Mouse (Mus musculus): Measurements from ENCODE around the gene Nqo1. TPM values are rescaled to one million over a fixed set of nuclear protein-coding genes. Genes with fewer than 3 reads are reported as not detected.
A peak's percentile ranks its signal among the peaks of the same experiment; 100 is the strongest.

Nqo1 gene
- polyA plus RNA-seq (2012; rRNA removed), result 4.0 and 12.8 TPM in 2 replicates

DNA sequence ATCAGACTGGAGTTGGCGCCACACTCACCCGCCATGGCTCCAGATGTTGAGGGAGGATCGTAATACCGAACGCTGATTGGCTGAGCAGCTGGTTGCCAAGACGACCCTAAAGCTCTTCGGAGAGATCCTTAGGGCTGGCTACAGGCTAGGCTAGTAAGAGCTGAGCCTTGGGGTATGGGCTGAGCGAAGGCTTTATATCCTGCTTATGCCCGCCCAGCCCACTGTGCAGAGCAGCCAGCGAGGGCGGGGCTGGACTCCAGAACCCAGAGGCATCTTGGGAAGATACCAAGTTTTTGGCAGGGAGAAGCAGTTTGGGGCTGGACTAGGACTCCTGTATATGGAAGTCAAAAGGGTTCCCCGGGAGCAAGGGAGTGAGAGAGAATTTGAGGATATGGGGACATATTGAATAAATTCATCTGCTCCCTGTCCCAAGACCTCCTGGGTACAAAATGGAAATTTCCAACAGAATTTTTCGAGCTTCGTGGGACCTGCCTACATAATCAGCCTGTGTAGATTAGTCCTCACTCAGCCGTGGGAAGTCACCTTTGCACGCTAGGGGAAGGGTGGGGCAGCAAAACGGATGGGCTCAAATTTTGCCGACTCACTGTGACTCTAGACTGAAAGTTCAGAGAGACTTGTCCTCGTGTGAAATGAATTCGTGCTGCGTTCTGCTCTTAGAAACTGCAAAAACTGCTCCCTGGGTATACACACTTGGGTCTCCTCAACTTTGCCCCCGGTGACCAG is at the start of gene Nqo1:
TSS of gene Nqo1 (minus strand) at position 169 of the 744 bp plus-strand sequence.
- no peaks in the 10 kb centered on the region for H3K4me1 ChIP-seq (ENCODE audit: control insufficient read depth, insufficient read depth, low read length)
- TF ChIP-seq POLR2A (IDR thresholded peaks at IDR 0.05; ENCODE audit: borderline replicate concordance, extremely low read depth, low read depth, low read length), result peak; percentile 29; the same call in 1 of the 2 replicates
- no peak for TF ChIP-seq CTCF (IDR thresholded peaks at IDR 0.05; ENCODE audit: insufficient read depth, low read length)
- peak; percentile 67 for DNase-seq
- peak within 1 kb of the TSS; percentile 48 for H3K4me3 ChIP-seq (replicated peaks; ENCODE audit: extremely low read depth, low read depth, low read length)
- 7% methylated on average over 22 of the region's 22 CpGs for WGBS

DNA sequence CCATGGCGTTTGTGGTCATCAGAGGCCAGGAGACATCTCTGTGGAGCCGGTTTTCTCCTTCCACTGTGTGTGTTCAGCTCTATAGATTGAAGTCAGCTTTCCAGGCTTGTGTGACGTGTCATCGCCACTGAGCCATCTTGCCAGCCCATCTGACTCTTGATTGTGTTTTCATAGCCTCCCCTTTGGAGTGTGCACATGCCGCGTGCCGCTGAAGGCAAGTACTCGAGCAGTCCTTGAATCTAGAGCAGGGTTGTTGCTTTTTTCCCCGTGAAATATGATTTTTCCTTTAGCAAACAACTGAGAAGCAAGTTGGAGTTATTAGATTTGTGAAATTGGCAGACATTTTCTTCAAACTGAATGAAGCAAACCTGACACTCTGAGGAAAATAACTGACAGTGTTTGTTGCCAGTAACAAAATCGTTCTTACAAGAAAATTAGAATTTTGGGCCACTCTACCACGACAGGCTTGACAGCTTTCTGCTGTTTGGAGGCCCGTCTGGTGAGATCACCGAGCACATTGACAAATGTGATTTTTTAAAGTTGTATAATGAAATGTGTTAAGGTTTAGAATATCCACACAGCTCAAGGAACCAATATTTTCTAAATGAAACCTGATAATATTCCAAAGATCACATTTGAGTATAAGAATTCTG is 48.5 kb upstream of the Nqo1 start:
- 63% methylated on average over 13 of the region's 13 CpGs for WGBS
- Histone ChIP-seq H3K4me3 (replicated peaks; ENCODE audit: extremely low read depth, low read depth, low read length) (no peak overlapping the region), H3K4me1 (ENCODE audit: control insufficient read depth, insufficient read depth, low read length) (no peaks in the 10 kb centered on the region)
- DNase-seq, result no peak
- TF ChIP-seq POLR2A (IDR thresholded peaks at IDR 0.05; ENCODE audit: borderline replicate concordance, extremely low read depth, low read depth, low read length), result no peak
- TF ChIP-seq CTCF (IDR thresholded peaks at IDR 0.05; ENCODE audit: insufficient read depth, low read length), result no peak

DNA sequence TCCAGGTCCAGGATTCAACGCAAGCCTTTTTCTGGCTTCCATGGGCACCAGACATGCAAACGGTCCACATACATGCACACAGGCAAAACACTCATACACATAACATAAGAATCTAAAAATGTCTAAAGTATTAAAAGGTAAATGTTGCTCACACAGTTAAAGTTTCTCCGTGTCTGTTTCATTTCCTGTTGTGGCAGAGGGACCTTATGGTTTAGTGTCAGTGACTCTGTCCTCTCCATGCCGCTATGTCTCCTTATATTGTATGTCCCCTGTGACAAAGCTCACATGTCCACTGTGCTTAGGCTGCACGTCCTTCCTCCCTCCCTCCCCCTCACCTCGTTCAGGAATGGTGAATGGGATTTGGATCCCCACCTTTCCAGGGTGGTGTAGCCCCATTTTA is 46.6 kb upstream of the Nqo1 start:
- no peaks in the 10 kb centered on the region for H3K4me1 ChIP-seq (ENCODE audit: control insufficient read depth, insufficient read depth, low read length)
- no peak for DNase-seq
- H3K4me3 ChIP-seq (replicated peaks; ENCODE audit: extremely low read depth, low read depth, low read length), result no peak overlapping the region
- TF ChIP-seq POLR2A (IDR thresholded peaks at IDR 0.05; ENCODE audit: borderline replicate concordance, extremely low read depth, low read depth, low read length) (no peak), CTCF (IDR thresholded peaks at IDR 0.05; ENCODE audit: insufficient read depth, low read length) (no peak)
- 57% methylated on average over 6 of the region's 6 CpGs for WGBS

DNA sequence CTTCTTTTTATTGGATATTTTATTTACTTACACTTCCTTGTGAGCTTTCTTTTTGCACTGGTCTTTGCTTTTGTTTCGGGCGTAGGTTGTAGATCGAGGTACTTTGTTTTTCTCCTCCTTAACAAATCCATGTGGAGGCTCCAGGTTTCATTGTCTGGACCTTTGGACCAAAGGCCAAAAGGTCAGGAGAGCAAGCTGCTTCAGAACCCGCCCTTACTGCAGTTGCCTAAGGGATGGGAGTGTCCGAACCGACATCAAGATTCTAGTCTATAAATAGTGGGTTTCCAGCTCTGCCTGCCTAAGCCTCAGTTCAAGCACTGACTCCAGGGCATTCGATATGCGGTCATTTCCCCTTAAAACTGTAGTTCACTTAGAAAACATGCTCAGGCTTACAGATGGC is 46.1 kb upstream of the Nqo1 start:
- TF ChIP-seq CTCF (IDR thresholded peaks at IDR 0.05; ENCODE audit: insufficient read depth, low read length) (no peak), POLR2A (IDR thresholded peaks at IDR 0.05; ENCODE audit: borderline replicate concordance, extremely low read depth, low read depth, low read length) (no peak)
- H3K4me3 ChIP-seq (replicated peaks; ENCODE audit: extremely low read depth, low read depth, low read length), result no peak overlapping the region
- no peak for DNase-seq
- peaks cover 2% of the 10 kb centered on the region; the same call in 1 of the 2 replicates for H3K4me1 ChIP-seq (ENCODE audit: control insufficient read depth, insufficient read depth, low read length)
- WGBS, result 50% methylated on average over 8 of the region's 8 CpGs

DNA sequence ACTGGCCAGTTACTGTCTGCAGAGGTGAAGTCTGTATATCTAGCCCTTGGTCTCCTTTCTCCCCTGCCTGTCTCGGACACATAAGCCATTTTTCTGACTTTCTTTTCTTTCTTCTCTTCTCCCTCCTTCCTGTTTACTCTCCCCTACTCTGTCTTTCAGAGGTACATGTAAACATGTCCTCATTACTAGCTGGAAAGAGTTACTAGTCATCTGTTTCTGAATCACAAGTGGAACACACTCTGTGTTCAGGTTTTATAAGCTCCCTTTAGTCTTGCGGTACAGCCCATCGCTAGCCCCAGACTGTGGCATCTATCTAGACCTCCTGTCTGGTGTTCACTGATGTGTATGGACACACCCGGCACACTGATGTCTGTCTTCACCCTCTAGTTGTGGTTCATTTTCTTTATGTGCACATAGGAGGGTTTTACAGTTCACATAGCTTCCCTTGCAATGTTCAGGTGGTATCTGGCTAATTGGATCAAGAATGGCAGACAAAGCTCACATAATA is 45.4 kb upstream of the Nqo1 start:
- no peak for DNase-seq
- peaks cover 2% of the 10 kb centered on the region; the same call in 1 of the 2 replicates for H3K4me1 ChIP-seq (ENCODE audit: control insufficient read depth, insufficient read depth, low read length)
- TF ChIP-seq POLR2A (IDR thresholded peaks at IDR 0.05; ENCODE audit: borderline replicate concordance, extremely low read depth, low read depth, low read length) (no peak), CTCF (IDR thresholded peaks at IDR 0.05; ENCODE audit: insufficient read depth, low read length) (no peak)
- WGBS, result 77% methylated on average over 4 of the region's 4 CpGs
- no peak overlapping the region for H3K4me3 ChIP-seq (replicated peaks; ENCODE audit: extremely low read depth, low read depth, low read length)

DNA sequence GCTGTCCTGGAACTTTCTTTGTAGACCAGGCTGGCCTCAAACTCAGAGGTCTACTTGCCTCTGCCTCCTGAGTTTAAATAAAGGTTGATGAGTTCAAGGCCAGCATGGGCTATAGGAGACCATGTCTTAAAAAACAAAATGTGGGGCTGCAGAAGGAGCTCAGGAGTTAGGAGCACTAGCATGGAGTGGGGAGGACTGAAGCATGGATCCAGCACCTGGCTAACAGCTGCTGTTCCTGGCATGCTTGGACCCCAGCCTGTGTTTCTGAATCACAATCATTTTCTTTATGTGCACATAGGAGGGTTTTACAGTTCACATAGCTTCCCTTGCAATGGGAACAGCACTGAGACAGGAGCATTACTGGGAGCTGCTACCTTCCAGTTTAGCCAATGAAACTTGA is 44.7 kb upstream of the Nqo1 start:
- Histone ChIP-seq H3K4me3 (replicated peaks; ENCODE audit: extremely low read depth, low read depth, low read length) (no peak overlapping the region), H3K4me1 (ENCODE audit: control insufficient read depth, insufficient read depth, low read length) (peaks cover 2% of the 10 kb centered on the region; the same call in 1 of the 2 replicates)
- TF ChIP-seq POLR2A (IDR thresholded peaks at IDR 0.05; ENCODE audit: borderline replicate concordance, extremely low read depth, low read depth, low read length), result no peak
- TF ChIP-seq CTCF (IDR thresholded peaks at IDR 0.05; ENCODE audit: insufficient read depth, low read length), result no peak
- no peak for DNase-seq

DNA sequence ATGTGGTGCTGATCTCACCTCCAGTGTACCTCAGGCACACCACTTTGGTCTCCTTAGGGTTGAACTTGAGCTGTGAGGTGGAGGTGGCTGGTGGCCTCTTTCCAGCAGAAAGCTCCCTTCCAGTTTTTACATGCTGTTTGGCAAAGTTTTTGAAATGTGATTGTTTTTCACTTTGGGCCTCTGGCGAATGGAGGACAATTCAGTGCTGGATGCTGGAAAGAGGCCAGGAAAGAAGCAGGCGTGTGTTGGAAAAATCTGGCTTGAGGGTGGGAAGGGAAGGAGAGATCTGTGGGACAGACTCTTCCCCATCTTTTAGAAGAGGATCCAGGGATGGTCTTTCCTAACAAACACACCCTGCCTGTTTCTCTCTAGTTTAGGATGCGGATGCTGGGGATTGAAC is 41.6 kb upstream of the Nqo1 start:
- DNase-seq, result no peak
- 41% methylated on average over 3 of the region's 3 CpGs for WGBS
- H3K4me3 ChIP-seq (replicated peaks; ENCODE audit: extremely low read depth, low read depth, low read length), result no peak overlapping the region
- peaks cover 2% of the 10 kb centered on the region; the same call in 1 of the 2 replicates for H3K4me1 ChIP-seq (ENCODE audit: control insufficient read depth, insufficient read depth, low read length)
- no peak for TF ChIP-seq POLR2A (IDR thresholded peaks at IDR 0.05; ENCODE audit: borderline replicate concordance, extremely low read depth, low read depth, low read length)
- no peak for TF ChIP-seq CTCF (IDR thresholded peaks at IDR 0.05; ENCODE audit: insufficient read depth, low read length)

DNA sequence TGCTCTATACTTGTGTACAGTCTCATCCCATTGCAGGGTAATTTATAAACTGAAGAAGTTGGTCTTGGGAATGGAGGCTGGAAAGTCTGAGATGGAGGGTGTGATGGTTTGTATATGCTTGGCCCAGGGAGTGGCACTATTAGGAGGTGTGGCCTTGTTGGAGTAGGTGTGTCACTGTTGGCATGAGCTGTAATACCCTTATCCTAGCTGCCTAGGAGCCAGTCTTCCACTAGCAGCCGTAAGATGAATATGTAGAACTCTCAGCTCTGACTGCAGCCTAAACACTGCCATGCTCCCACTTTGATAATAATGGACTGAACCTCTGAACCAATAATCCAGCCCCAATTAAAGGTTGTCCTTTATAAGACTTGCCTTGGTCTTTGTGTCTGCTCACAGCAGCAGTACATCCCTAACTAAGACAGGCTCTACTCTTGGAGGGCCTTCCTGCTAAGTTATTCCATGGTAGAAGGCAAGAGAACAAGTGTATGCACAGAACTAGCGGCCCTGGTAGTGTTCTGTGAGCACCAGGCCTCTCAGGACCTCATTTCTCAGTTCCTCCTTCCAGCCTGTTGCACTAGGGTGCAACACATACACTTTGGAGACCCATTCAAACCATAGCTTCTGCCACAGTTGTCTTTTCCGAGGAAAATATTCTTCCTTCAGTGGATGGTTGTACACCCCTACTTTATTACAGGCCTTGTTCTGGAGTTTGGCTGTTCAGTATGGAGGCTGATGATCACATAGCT is 37.0 kb upstream of the Nqo1 start:
- 72% methylated on average over 3 of the region's 3 CpGs for WGBS
- DNase-seq, result no peak
- no peak overlapping the region for H3K4me3 ChIP-seq (replicated peaks; ENCODE audit: extremely low read depth, low read depth, low read length)
- no peak for TF ChIP-seq POLR2A (IDR thresholded peaks at IDR 0.05; ENCODE audit: borderline replicate concordance, extremely low read depth, low read depth, low read length)
- TF ChIP-seq CTCF (IDR thresholded peaks at IDR 0.05; ENCODE audit: insufficient read depth, low read length), result no peak
- H3K4me1 ChIP-seq (ENCODE audit: control insufficient read depth, insufficient read depth, low read length), result peaks cover 7% of the 10 kb centered on the region

DNA sequence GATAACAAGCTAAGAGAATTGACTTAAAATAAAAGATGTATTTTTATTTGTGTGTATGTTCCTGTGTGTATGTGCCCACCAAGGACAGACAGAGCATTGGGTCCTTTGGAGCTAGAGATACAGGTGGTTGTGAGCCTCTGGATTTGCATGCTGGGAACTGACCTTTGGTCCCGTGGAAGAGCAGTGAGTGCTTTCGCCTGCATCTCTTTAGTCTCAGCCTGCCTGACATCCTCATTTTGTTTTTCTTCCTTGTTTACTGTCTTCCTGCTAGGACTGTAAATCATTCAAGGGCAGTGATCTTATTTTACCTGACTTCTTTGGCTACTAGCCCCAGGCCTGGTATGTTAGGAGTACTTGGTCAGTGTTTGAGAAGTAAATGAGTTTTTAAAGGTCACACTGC is 34.7 kb upstream of the Nqo1 start:
- TF ChIP-seq POLR2A (IDR thresholded peaks at IDR 0.05; ENCODE audit: borderline replicate concordance, extremely low read depth, low read depth, low read length) (no peak), CTCF (IDR thresholded peaks at IDR 0.05; ENCODE audit: insufficient read depth, low read length) (no peak)
- DNase-seq, result no peak
- H3K4me3 ChIP-seq (replicated peaks; ENCODE audit: extremely low read depth, low read depth, low read length), result no peak overlapping the region
- peaks cover 5% of the 10 kb centered on the region for H3K4me1 ChIP-seq (ENCODE audit: control insufficient read depth, insufficient read depth, low read length)
- whole genome bisulfite sequencing, result 66% methylated on average over 2 of the region's 2 CpGs

All from lung, adult 2 months (tissue).